Mouse (Mus musculus): ENCODE measurements at regions not wholly inside any gene's neighbourhood (a gene's known extent, or its start where the extent isn't known, plus 50 kb on each side); places are given as distances from the start of the nearest gene placed in this dataset.

DNA sequence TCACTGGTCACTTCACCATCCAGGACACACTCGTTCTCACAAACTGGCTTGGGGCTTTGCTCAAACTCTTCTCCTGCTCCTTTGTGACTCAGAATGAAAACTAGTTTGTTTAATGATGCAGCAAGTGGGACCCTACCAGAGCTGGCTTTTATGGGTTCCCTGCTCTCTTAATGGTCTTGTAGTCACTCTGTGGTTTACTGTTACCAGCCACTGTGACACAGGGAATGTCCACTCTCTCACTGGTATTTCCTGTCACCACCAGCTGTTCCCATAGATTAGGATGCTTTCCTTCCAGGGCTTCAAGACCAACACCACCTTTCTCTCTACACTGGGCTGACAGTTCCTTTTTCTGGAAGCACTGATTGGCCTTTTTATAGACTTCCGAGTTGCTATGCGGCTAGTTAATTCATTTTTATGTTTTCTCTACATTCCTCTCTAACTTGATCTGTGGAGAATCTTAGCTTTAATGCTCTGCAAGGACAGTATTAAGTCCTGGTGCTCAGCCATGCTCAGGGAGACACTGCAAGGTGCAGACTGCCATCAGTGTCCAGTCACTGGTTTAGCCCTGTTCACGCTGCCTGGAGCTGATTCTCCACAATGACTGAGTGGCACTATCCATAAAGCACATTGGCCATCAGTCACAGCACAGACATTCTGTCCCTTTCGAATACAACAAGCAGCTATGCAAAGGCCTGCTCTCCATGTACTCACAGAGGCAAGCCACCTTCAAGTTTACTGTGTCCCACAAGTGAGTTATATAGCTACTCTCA lies 149.2 kb upstream of the Klf14 start:
- Histone ChIP-seq H3K27ac (ENCODE audit: insufficient read depth, low read length) (no peak overlapping the region), H3K9ac (ENCODE audit: low read depth, poor library complexity, severe bottlenecking) (no peak overlapping the region), H3K27me3 (ENCODE audit: control insufficient read depth, insufficient read depth, low read length, poor library complexity, severe bottlenecking) (no peaks in the 10 kb centered on the region), H3K36me3 (ENCODE audit: control insufficient read depth, insufficient read depth, low read length, poor library complexity, severe bottlenecking) (no peaks in the 10 kb centered on the region), H3K4me3 (ENCODE audit: low read depth, low read length) (no peak overlapping the region), H3K9me3 (replicated peaks; ENCODE audit: control insufficient read depth, insufficient read depth, low read length, poor library complexity, severe bottlenecking) (no peaks in the 10 kb centered on the region), H3K4me1 (ENCODE audit: control insufficient read depth, insufficient read depth, low read length) (no peaks in the 10 kb centered on the region)
- TF ChIP-seq CTCF (IDR thresholded peaks at IDR 0.05; ENCODE audit: low read depth, low read length): no peak
- TF ChIP-seq POLR2A (IDR thresholded peaks at IDR 0.05; ENCODE audit: insufficient read depth, low read length): no peak
- TF ChIP-seq EP300 (IDR thresholded peaks at IDR 0.05; ENCODE audit: insufficient read depth, low read depth, low read length): no peak

DNA sequence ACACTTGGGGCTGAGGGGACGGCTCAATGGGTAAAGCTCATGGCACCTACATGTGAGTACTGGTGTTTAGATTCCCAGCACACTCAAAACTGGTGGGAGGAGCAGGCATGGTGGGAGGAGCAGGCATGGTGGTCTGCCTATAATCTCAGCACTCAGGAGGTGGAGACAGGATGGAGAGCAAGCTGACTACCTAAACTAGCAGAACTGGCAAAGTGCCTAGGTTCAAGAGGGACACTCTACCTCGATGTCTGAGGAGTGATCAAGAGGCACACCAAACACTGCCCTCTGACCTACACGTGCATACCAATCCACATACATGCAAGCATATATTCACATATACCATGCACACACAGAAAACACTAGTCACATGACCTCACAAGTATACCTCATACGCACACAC lies 150.7 kb upstream of the Klf14 start:
- Histone ChIP-seq H3K36me3 (ENCODE audit: control insufficient read depth, insufficient read depth, low read length, poor library complexity, severe bottlenecking) (no peaks in the 10 kb centered on the region), H3K9me3 (replicated peaks; ENCODE audit: control insufficient read depth, insufficient read depth, low read length, poor library complexity, severe bottlenecking) (no peaks in the 10 kb centered on the region), H3K9ac (ENCODE audit: low read depth, poor library complexity, severe bottlenecking) (no peak overlapping the region), H3K27me3 (ENCODE audit: control insufficient read depth, insufficient read depth, low read length, poor library complexity, severe bottlenecking) (no peaks in the 10 kb centered on the region), H3K4me1 (ENCODE audit: control insufficient read depth, insufficient read depth, low read length) (no peaks in the 10 kb centered on the region), H3K27ac (ENCODE audit: insufficient read depth, low read length) (no peak overlapping the region), H3K4me3 (ENCODE audit: low read depth, low read length) (no peak overlapping the region)
- TF ChIP-seq POLR2A (IDR thresholded peaks at IDR 0.05; ENCODE audit: insufficient read depth, low read length): no peak
- TF ChIP-seq CTCF (IDR thresholded peaks at IDR 0.05; ENCODE audit: low read depth, low read length): no peak
- TF ChIP-seq EP300 (IDR thresholded peaks at IDR 0.05; ENCODE audit: insufficient read depth, low read depth, low read length): no peak

DNA sequence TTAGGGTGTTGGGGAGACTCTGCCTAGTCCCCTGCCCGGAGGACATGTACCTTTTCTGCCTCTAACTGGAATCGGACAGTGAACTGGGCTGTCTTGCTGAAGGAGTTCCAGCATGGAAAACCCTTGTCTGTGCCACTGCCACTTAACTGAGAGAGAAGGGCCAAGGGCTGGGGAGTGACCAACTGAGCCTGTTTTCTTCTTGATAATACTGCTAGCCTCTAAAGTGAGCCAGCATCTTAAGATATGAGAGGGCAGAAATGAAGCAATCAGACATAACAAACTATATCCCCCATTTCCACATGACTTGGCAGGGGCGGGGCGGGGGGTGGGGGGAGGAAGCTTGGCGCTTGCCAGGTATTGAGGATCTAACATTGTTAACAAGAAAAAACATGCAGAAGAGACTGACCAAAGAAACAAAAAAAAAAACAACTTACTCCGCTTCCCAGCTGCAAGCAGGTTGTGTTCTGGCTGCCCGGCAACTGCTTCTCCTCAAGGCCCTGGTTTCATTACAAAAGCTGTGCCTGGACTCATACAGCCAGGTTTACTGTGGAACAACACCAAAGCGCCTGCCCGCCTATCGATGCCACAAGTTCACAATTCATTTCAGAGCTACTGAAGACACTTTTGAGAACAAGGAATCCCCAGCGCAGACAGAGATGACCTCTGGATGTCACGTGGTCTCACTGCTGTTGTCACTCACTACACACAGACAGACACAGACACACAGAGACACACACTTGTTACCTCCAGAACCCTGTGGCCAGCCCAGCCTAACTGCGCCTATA lies 153.6 kb upstream of the Klf14 start:
- Histone ChIP-seq H3K27ac (ENCODE audit: insufficient read depth, low read length) (no peak overlapping the region), H3K36me3 (ENCODE audit: control insufficient read depth, insufficient read depth, low read length, poor library complexity, severe bottlenecking) (no peaks in the 10 kb centered on the region), H3K4me1 (ENCODE audit: control insufficient read depth, insufficient read depth, low read length) (no peaks in the 10 kb centered on the region), H3K9me3 (replicated peaks; ENCODE audit: control insufficient read depth, insufficient read depth, low read length, poor library complexity, severe bottlenecking) (no peaks in the 10 kb centered on the region), H3K27me3 (ENCODE audit: control insufficient read depth, insufficient read depth, low read length, poor library complexity, severe bottlenecking) (no peaks in the 10 kb centered on the region), H3K9ac (ENCODE audit: low read depth, poor library complexity, severe bottlenecking) (no peak overlapping the region), H3K4me3 (ENCODE audit: low read depth, low read length) (no peak overlapping the region)
- TF ChIP-seq POLR2A (IDR thresholded peaks at IDR 0.05; ENCODE audit: insufficient read depth, low read length): no peak
- no peak for TF ChIP-seq CTCF (IDR thresholded peaks at IDR 0.05; ENCODE audit: low read depth, low read length)
- no peak for TF ChIP-seq EP300 (IDR thresholded peaks at IDR 0.05; ENCODE audit: insufficient read depth, low read depth, low read length)

DNA sequence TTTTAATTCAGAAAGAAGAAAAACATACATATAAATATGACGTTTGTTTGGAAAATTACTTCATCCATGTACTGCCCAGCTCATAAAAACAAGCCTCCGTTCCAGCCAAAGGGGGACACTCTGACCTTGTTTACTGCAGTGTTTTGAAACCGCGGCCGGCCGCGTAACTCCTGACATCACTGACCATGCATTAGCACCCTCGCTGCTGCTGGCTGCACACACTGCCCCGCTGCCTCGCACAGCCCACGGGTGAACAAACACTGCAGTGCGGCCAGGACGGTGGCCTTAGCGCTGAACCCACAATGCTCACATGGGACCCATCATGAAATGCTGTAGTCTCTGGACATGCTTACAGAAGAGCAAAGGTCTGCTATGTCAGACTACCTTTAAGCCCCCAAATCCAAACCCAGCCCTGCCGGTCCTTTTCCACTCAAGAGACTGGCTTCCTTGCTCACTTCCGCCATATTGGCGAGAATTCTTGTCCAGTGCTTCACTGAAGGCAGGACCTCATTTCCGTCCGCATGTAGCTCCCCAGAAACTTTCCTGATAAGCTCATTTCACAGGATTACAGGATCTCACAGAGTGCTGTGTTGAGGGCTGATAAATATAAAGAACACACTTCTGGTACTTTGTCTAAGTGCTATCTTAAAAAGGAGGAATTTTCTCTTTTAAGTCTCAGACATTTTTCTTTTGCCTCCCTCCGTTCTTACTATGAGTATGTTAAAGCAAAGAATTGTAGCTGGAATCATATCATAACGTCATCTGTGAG lies 154.9 kb upstream of the Klf14 start:
- no peak overlapping the region for H3K9ac ChIP-seq (ENCODE audit: low read depth, poor library complexity, severe bottlenecking)
- no peaks in the 10 kb centered on the region for H3K4me1 ChIP-seq (ENCODE audit: control insufficient read depth, insufficient read depth, low read length)
- H3K9me3 ChIP-seq (replicated peaks; ENCODE audit: control insufficient read depth, insufficient read depth, low read length, poor library complexity, severe bottlenecking): no peaks in the 10 kb centered on the region
- no peaks in the 10 kb centered on the region for H3K36me3 ChIP-seq (ENCODE audit: control insufficient read depth, insufficient read depth, low read length, poor library complexity, severe bottlenecking)
- TF ChIP-seq CTCF (IDR thresholded peaks at IDR 0.05; ENCODE audit: low read depth, low read length) (no peak), POLR2A (IDR thresholded peaks at IDR 0.05; ENCODE audit: insufficient read depth, low read length) (no peak), EP300 (IDR thresholded peaks at IDR 0.05; ENCODE audit: insufficient read depth, low read depth, low read length) (no peak)
- no peak overlapping the region for H3K27ac ChIP-seq (ENCODE audit: insufficient read depth, low read length)
- H3K4me3 ChIP-seq (ENCODE audit: low read depth, low read length): no peak overlapping the region
- no peaks in the 10 kb centered on the region for H3K27me3 ChIP-seq (ENCODE audit: control insufficient read depth, insufficient read depth, low read length, poor library complexity, severe bottlenecking)

DNA sequence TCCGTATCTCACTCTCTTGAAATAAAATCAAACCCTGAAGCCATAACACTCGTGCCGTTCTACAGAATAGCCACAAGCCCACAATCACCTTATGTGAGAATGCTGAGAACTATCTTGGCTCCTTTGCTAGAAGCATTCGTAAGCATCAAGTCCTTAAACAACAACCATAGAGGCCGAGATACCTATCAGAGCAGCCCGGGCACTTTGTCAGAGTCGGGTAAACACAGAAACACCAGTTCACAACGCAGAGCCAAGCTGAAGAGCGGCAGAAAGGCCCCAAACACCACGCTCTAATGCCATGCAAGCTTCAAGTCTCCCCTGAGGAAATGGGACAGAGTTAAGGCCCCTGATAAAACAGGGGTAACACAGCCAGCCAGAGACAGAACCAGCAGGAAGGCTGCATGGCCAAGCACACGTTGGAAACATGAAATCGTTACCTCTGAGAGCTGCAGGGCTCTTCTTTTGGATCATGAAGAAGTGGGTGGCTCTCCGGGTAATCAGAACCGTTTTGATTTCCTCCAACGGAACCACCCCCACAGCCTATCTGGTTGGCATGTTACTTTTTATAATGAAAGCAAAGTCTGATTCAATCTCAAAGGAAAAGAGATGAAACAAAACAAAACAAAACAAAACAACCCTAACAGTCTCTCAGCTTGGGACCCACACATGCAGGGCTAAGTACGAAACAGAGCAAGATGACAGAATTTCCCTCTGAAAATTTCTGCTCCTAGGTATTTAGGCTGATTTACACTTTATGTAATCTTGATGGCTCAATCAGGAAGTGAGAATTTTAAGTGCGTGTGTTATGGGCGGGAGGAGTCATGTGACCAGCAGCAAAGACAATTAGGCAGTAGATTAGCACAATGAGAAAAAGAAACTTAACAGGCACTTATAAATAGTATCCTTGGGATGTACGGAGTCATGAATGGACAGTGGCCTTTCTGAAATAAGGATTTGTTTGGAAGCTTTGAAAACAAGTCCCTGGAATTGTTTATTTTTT lies 155.8 kb upstream of the Klf14 start:
- no peak overlapping the region for H3K9ac ChIP-seq (ENCODE audit: low read depth, poor library complexity, severe bottlenecking)
- H3K4me3 ChIP-seq (ENCODE audit: low read depth, low read length): no peak overlapping the region
- H3K4me1 ChIP-seq (ENCODE audit: control insufficient read depth, insufficient read depth, low read length): no peaks in the 10 kb centered on the region
- H3K27me3 ChIP-seq (ENCODE audit: control insufficient read depth, insufficient read depth, low read length, poor library complexity, severe bottlenecking): no peaks in the 10 kb centered on the region
- no peak for TF ChIP-seq CTCF (IDR thresholded peaks at IDR 0.05; ENCODE audit: low read depth, low read length)
- no peak for TF ChIP-seq POLR2A (IDR thresholded peaks at IDR 0.05; ENCODE audit: insufficient read depth, low read length)
- TF ChIP-seq EP300 (IDR thresholded peaks at IDR 0.05; ENCODE audit: insufficient read depth, low read depth, low read length): no peak
- H3K9me3 ChIP-seq (replicated peaks; ENCODE audit: control insufficient read depth, insufficient read depth, low read length, poor library complexity, severe bottlenecking): no peaks in the 10 kb centered on the region
- H3K36me3 ChIP-seq (ENCODE audit: control insufficient read depth, insufficient read depth, low read length, poor library complexity, severe bottlenecking): no peaks in the 10 kb centered on the region
- H3K27ac ChIP-seq (ENCODE audit: insufficient read depth, low read length): no peak overlapping the region
